Mouse (Mus musculus) kidney, adult 2 months (tissue): Measurements from ENCODE around the gene Rpl3l.

ENCODE experiments used
- CTCF ChIP-seq: fragments of 200-500 bp; conservative IDR thresholded peaks from 2 replicates; pipeline ENCODE4 v1.5.1; 2011; ENCODE audit warnings: low read depth, mild to moderate bottlenecking, control low read depth, low read length, moderate library complexity, mixed read lengths; ENCODE audit not compliant: insufficient read depth, insufficient read length
- POLR2A ChIP-seq: fragments of 200-500 bp; IDR thresholded peaks from one replicate; pipeline ENCODE4 v1.6.1; 2011; ENCODE audit warnings: low read depth, low read length, control low read depth

GRCm38 (mm10) chr17:24761121-24761520, 33.5 kb downstream of the Rpl3l start:
- TF ChIP-seq POLR2A (no peak), CTCF (no peak)
